Mouse (Mus musculus) lung, postnatal 0 days (tissue): ENCODE data around the gene Slfn9. TPM values are rescaled to one million over a fixed set of nuclear protein-coding genes. Genes with fewer than 3 reads are reported as not detected.
"Not testable (repeated sequence)": the region's sequence is repeated elsewhere in the genome, so short reads cannot be mapped to it uniquely, and the experiment has no call there.

Experiments used
- ATAC-seq: fragments of 200-750 bp; cut with Nextera tagmentation; 2 replicates; pipeline ENCODE4 v1.8.0; 2017; ENCODE audit warnings: moderate library complexity
- DNase-seq: peaks from one replicate; pipeline ENCODE4 v3.0.0-alpha.2; 2016; ENCODE audit warnings: low spot score
- H3K27ac ChIP-seq: fragments of 300-500 bp; sonication (generic); 2 replicates; pipeline ENCODE4 v1.5.1; 2014; ENCODE audit warnings: antibody characterized with exemption, mild to moderate bottlenecking, low read length, mixed read lengths
- H3K27me3 ChIP-seq: fragments of 300-500 bp; sonication (generic); replicated peaks from 2 replicates; pipeline ENCODE4 v1.6.1; 2014; ENCODE audit warnings: low read length, mixed read lengths; ENCODE audit not compliant: insufficient read depth
- H3K36me3 ChIP-seq: fragments of 300-500 bp; sonication (generic); 2 replicates; pipeline ENCODE4 v1.6.1; 2014; ENCODE audit warnings: low read length, mixed read lengths; ENCODE audit not compliant: insufficient read depth
- H3K4me1 ChIP-seq: fragments of 300-500 bp; sonication (generic); 2 replicates; pipeline ENCODE4 v1.6.1; 2014; ENCODE audit warnings: antibody characterized with exemption, low read depth, low read length, mixed read lengths; ENCODE audit not compliant: insufficient read depth
- H3K4me2 ChIP-seq: fragments of 300-500 bp; sonication (generic); replicated peaks from 2 replicates; pipeline ENCODE4 v1.6.1; 2014; ENCODE audit warnings: low read depth, mild to moderate bottlenecking, low read length, moderate library complexity, mixed read lengths
- H3K4me3 ChIP-seq: fragments of 300-500 bp; sonication (generic); 2 replicates; pipeline ENCODE4 v1.5.1; 2014; ENCODE audit warnings: low read depth, low read length
- H3K9ac ChIP-seq: fragments of 300-500 bp; sonication (generic); replicated peaks from 2 replicates; pipeline ENCODE4 v1.6.1; 2014; ENCODE audit warnings: low read depth, mild to moderate bottlenecking
- H3K9me3 ChIP-seq: fragments of 300-500 bp; sonication (generic); 2 replicates; pipeline ENCODE4 v1.6.1; 2016; ENCODE audit warnings: low read length, mixed read lengths
- CTCF ChIP-seq: IDR thresholded peaks from 2 replicates; pipeline ENCODE4 v1.5.1; 2016; ENCODE audit warnings: antibody characterized with exemption, mild to moderate bottlenecking
- EP300 ChIP-seq: IDR thresholded peaks from 2 replicates; pipeline ENCODE4 v1.6.1; 2016; ENCODE audit warnings: antibody characterized with exemption, mild to moderate bottlenecking, control low read depth
- WGBS: fragments of 180-500 bp; shearing (Covaris S2); extraction: QIAGEN DNeasy Blood & Tissue Kit; methylation state at CpG from one replicate; pipeline ENCODE4 v1.1.7; 2014; 5-methylcytosine and 5-hydroxymethylcytosine counted together
- polyA plus RNA-seq: library from polyadenylated mRNA; unstranded; fragments of >200 nt; fragmentation: Nextera tagmentation; extraction: Ambion mirVana; gene quantifications from 2 replicates; pipeline ENCODE4 v1.2.1, GENCODE M21; 2015

The Slfn9 gene
- polyA plus RNA-seq, 1 experiment from 2014 or later: 2.2 TPM

GRCm38 (mm10) chr11:83020621-83021020 is 29.0 kb upstream of the Slfn9 start, which contains the start of gene Slfn8:
Slfn8 (minus strand) TSS chr11:83020810.
- WGBS: 47% methylated on average over 5 of the region's 5 CpGs
- Histone ChIP-seq H3K9ac (no peak within 1 kb of the TSS), H3K4me3 (no peak within 1 kb of the TSS; the same call in 1 of the 2 replicates), H3K27ac (no peak within 1 kb of the TSS), H3K27me3 (no peaks in the 10 kb centered on the region), H3K36me3 (no peaks in the 10 kb centered on the region), H3K9me3 (no peaks in the 10 kb centered on the region), H3K4me1 (no peaks in the 10 kb centered on the region), H3K4me2 (peak within 1 kb of the TSS; percentile 3; the same call in 1 of the 2 replicates)
- TF ChIP-seq CTCF: no peak
- no peak for TF ChIP-seq EP300
- DNase-seq (peak; percentile 13), ATAC-seq (no peak)

GRCm38 (mm10) chr11:83019561-83020519 is 28.2 kb upstream of the Slfn9 start:
- not testable (repeated sequence) for ATAC-seq, H3K36me3 ChIP-seq, H3K4me3 ChIP-seq, H3K9me3 ChIP-seq, H3K27ac ChIP-seq, H3K4me1 ChIP-seq, H3K27me3 ChIP-seq, H3K9ac ChIP-seq
- peak; percentile 4 for DNase-seq
- 73% methylated on average over 18 of the region's 18 CpGs for WGBS
- H3K4me2 ChIP-seq: peak overlapping the region; percentile 3; the same call in 1 of the 2 replicates

- TF ChIP-seq EP300 (no peak), CTCF (no peak)
- ATAC-seq: no peak
- no peak for DNase-seq
- H3K9me3 ChIP-seq: no peaks in the 10 kb centered on the region
- no peak overlapping the region for H3K4me3 ChIP-seq
- no peak overlapping the region for H3K9ac ChIP-seq
- H3K36me3 ChIP-seq: no peaks in the 10 kb centered on the region
- no peak overlapping the region for H3K4me2 ChIP-seq
- H3K4me1 ChIP-seq: no peaks in the 10 kb centered on the region
- no peak overlapping the region for H3K27ac ChIP-seq
- H3K27me3 ChIP-seq: no peaks in the 10 kb centered on the region
Measured at GRCm38 (mm10) chr11:83016093-83016492, 24.5 kb upstream of the Slfn9 start.

GRCm38 (mm10) chr11:83013356-83013755 is 21.7 kb upstream of the Slfn9 start:
- WGBS: 79% methylated on average over 1 of the region's 1 CpGs
- Histone ChIP-seq H3K4me2 (no peak overlapping the region), H3K9me3 (no peaks in the 10 kb centered on the region), H3K4me3 (no peak overlapping the region), H3K9ac (no peak overlapping the region), H3K27ac (no peak overlapping the region), H3K36me3 (no peaks in the 10 kb centered on the region), H3K4me1 (no peaks in the 10 kb centered on the region), H3K27me3 (no peaks in the 10 kb centered on the region)
- ATAC-seq (no peak), DNase-seq (no peak)
- TF ChIP-seq EP300 (no peak), CTCF (no peak)

- H3K9ac ChIP-seq: peak overlapping the region; percentile 27; the same call in 1 of the 2 replicates
- peak; percentile 80 for DNase-seq
- H3K9me3 ChIP-seq, H3K36me3 ChIP-seq, H3K4me1 ChIP-seq, H3K27me3 ChIP-seq: not testable (repeated sequence)
- H3K27ac ChIP-seq: 0 out of 2 replicates have a peak overlapping the region, but pooled peaks have one; percentile 1
- peak overlapping the region; percentile 68 for H3K4me2 ChIP-seq
- ATAC-seq: peak; percentile 81
- WGBS: 8% methylated on average over 16 of the region's 19 CpGs
- peak overlapping the region; percentile 57 for H3K4me3 ChIP-seq
Measured at GRCm38 (mm10) chr11:82990612-82991385, 831 bp downstream of the Slfn9 start.

- ATAC-seq: peak; percentile 53; the same call in 1 of the 2 replicates
- 22% methylated on average over 12 of the region's 12 CpGs for WGBS
- no peaks in the 10 kb centered on the region for H3K36me3 ChIP-seq
- no peaks in the 10 kb centered on the region for H3K9me3 ChIP-seq
- no peak overlapping the region for H3K9ac ChIP-seq
- H3K4me1 ChIP-seq: no peaks in the 10 kb centered on the region
- H3K4me3 ChIP-seq: peak overlapping the region; percentile 12; the same call in 1 of the 2 replicates
- H3K27ac ChIP-seq: no peak overlapping the region
- H3K27me3 ChIP-seq: no peaks in the 10 kb centered on the region
- DNase-seq: peak; percentile 18
- peak overlapping the region; percentile 33 for H3K4me2 ChIP-seq
- TF ChIP-seq CTCF: no peak
- TF ChIP-seq EP300: no peak
Measured at GRCm38 (mm10) chr11:82989357-82989756, 2.3 kb downstream of the Slfn9 start.
